Mouse (Mus musculus) MEL (cell line): Measurements from ENCODE around the gene Gm12248. TPM values are rescaled to one million over a fixed set of nuclear protein-coding genes. Genes with fewer than 3 reads are reported as not detected.

Source experiments
- DNase-seq: peaks from one replicate; pipeline ENCODE4 v3.0.0; 2011; ENCODE audit warnings: low read depth, low spot score
- H3K27ac ChIP-seq: 2 replicates; pipeline ENCODE4 v1.5.1; 2012; ENCODE audit warnings: low read depth, mild to moderate bottlenecking, control low read depth, low read length, moderate library complexity; ENCODE audit not compliant: control insufficient read depth
- H3K27me3 ChIP-seq, 2 experiments: fragments of 150-350 bp in 1 of 2; sonication (generic) in 1 of 2; 2 replicates each; pipeline ENCODE4 v1.6.1; 2012; ENCODE audit warnings: low read length in 2 of 2, mild to moderate bottlenecking in 2 of 2, improper control_type of control experiment in 1 of 2, moderate library complexity in 1 of 2; ENCODE audit not compliant: insufficient read depth in 2 of 2, control insufficient read depth in 1 of 2
- H3K36me3 ChIP-seq, 2 experiments: 2 replicates each; pipeline ENCODE4 v1.6.1; 2012 to 2014; ENCODE audit warnings: low read length in 2 of 2, improper control_type of control experiment in 1 of 2, inconsistent platforms in 1 of 2, mild to moderate bottlenecking in 1 of 2; ENCODE audit not compliant: insufficient read depth in 2 of 2, control insufficient read depth in 1 of 2
- H3K4me1 ChIP-seq, 2 experiments: fragments of 150-350 bp in 1 of 2; sonication (generic) in 1 of 2; 2 replicates each; pipeline ENCODE4 v1.6.1; 2012; ENCODE audit warnings: low read length in 2 of 2, improper control_type of control experiment in 1 of 2, mild to moderate bottlenecking in 1 of 2; ENCODE audit not compliant: insufficient read depth in 2 of 2, control insufficient read depth in 1 of 2
- H3K4me3 ChIP-seq, 2 experiments: fragments of 150-350 bp in 1 of 2; sonication (generic) in 1 of 2; 2 replicates each; pipeline ENCODE4 v1.5.1; 2012; ENCODE audit warnings: low read depth in 2 of 2, low read length in 2 of 2, mild to moderate bottlenecking in 2 of 2, moderate library complexity in 2 of 2, control low read depth in 1 of 2, improper control_type of control experiment in 1 of 2; ENCODE audit not compliant: control insufficient read depth in 1 of 2, insufficient read depth in 1 of 2
- H3K79me2 ChIP-seq: 2 replicates; pipeline ENCODE4 v1.6.1; 2012; ENCODE audit warnings: mild to moderate bottlenecking, low read length, moderate library complexity; ENCODE audit not compliant: control insufficient read depth, poor library complexity, insufficient read depth
- H3K9ac ChIP-seq: 2 replicates; pipeline ENCODE4 v1.6.1; 2012; ENCODE audit warnings: low read depth, mild to moderate bottlenecking, control low read depth, low read length, moderate library complexity; ENCODE audit not compliant: control insufficient read depth, poor library complexity, severe bottlenecking
- H3K9me3 ChIP-seq: fragments of 150-350 bp; sonication (generic); replicated peaks from 2 replicates; pipeline ENCODE4 v1.6.1; 2012; ENCODE audit warnings: mild to moderate bottlenecking, low read length, improper control_type of control experiment, moderate library complexity; ENCODE audit not compliant: insufficient read depth
- BHLHE40 ChIP-seq: IDR thresholded peaks from 2 replicates; pipeline ENCODE4 v1.6.1; 2012; ENCODE audit warnings: low read depth, mild to moderate bottlenecking, inconsistent platforms, low read length, improper control_type of control experiment, borderline replicate concordance
- CHD2 ChIP-seq: IDR thresholded peaks from 2 replicates; pipeline ENCODE4 v1.6.1; 2011; ENCODE audit warnings: low read length, improper control_type of control experiment
- E2F4 ChIP-seq: IDR thresholded peaks from 2 replicates; pipeline ENCODE4 v1.6.1; 2011; ENCODE audit warnings: low read depth, low read length, improper control_type of control experiment, borderline replicate concordance
- GATA1 ChIP-seq: IDR thresholded peaks from 2 replicates; pipeline ENCODE4 v1.6.1; 2011; ENCODE audit warnings: low read depth, low read length, improper control_type of control experiment
- HCFC1 ChIP-seq: IDR thresholded peaks from 2 replicates; pipeline ENCODE4 v1.6.1; 2012; ENCODE audit warnings: low read depth, mild to moderate bottlenecking, inconsistent platforms, low read length, improper control_type of control experiment, moderate library complexity
- JUND ChIP-seq: IDR thresholded peaks from 2 replicates; pipeline ENCODE4 v1.6.1; 2011; ENCODE audit warnings: low read depth, mild to moderate bottlenecking, improper control_type of control experiment, low read length
- KAT2A ChIP-seq: conservative IDR thresholded peaks from 2 replicates; pipeline ENCODE4 v1.6.1; 2012; ENCODE audit warnings: low read depth, low read length, improper control_type of control experiment, inconsistent platforms
- MAX ChIP-seq: IDR thresholded peaks from 2 replicates; pipeline ENCODE4 v1.6.1; 2011; ENCODE audit warnings: low read length, improper control_type of control experiment
- MXI1 ChIP-seq: IDR thresholded peaks from 2 replicates; pipeline ENCODE4 v1.6.1; 2011; ENCODE audit warnings: mild to moderate bottlenecking, low read depth, low read length, improper control_type of control experiment
- MYB ChIP-seq: IDR thresholded peaks from 2 replicates; pipeline ENCODE4 v1.6.1; 2011; ENCODE audit warnings: mild to moderate bottlenecking, low read depth, low read length, improper control_type of control experiment
- NRF1 ChIP-seq: IDR thresholded peaks from 2 replicates; pipeline ENCODE4 v1.6.1; 2014; ENCODE audit warnings: low read depth, mild to moderate bottlenecking, inconsistent platforms, low read length, improper control_type of control experiment, moderate library complexity; ENCODE audit not compliant: poor library complexity, insufficient read depth, severe bottlenecking
- POLR2A ChIP-seq, 2 experiments: IDR thresholded peaks; 2 replicates each; pipeline ENCODE4 v1.6.1; 2011 to 2012; ENCODE audit warnings: low read length in 2 of 2, mild to moderate bottlenecking in 2 of 2, control low read depth in 1 of 2, improper control_type of control experiment in 1 of 2, low read depth in 1 of 2, moderate library complexity in 1 of 2; ENCODE audit not compliant: control insufficient read depth in 1 of 2, insufficient read depth in 1 of 2, poor library complexity in 1 of 2
- POLR2AphosphoS5 ChIP-seq: IDR thresholded peaks from 2 replicates; pipeline ENCODE4 v1.6.1; 2012; ENCODE audit warnings: low read depth, borderline replicate concordance, mild to moderate bottlenecking, inconsistent platforms, low read length, moderate library complexity, mixed read lengths
- RAD21 ChIP-seq: IDR thresholded peaks from 2 replicates; pipeline ENCODE4 v1.6.1; 2011; ENCODE audit warnings: mild to moderate bottlenecking, low read depth, low read length, improper control_type of control experiment
- TAL1 ChIP-seq: IDR thresholded peaks from 2 replicates; pipeline ENCODE4 v1.6.1; 2012; ENCODE audit warnings: mild to moderate bottlenecking, inconsistent platforms, low read length, moderate library complexity, mixed read lengths
- TBP ChIP-seq: IDR thresholded peaks from 2 replicates; pipeline ENCODE4 v1.8.0; 2011; ENCODE audit warnings: low read depth, low read length, improper control_type of control experiment
- TCF12 ChIP-seq: IDR thresholded peaks from 2 replicates; pipeline ENCODE4 v1.6.1; 2014; ENCODE audit warnings: low read depth, mild to moderate bottlenecking, inconsistent platforms, low read length, improper control_type of control experiment, moderate library complexity
- USF1 ChIP-seq: IDR thresholded peaks from 2 replicates; pipeline ENCODE4 v1.6.1; 2014; ENCODE audit warnings: low read depth, mild to moderate bottlenecking, inconsistent platforms, low read length, improper control_type of control experiment, moderate library complexity
- ZC3H11A ChIP-seq: IDR thresholded peaks from 2 replicates; pipeline ENCODE4 v1.6.1; 2012; ENCODE audit warnings: low read depth, mild to moderate bottlenecking, inconsistent platforms, low read length, improper control_type of control experiment
- ZMIZ1 ChIP-seq: IDR thresholded peaks from 2 replicates; pipeline ENCODE4 v1.6.1; 2012; ENCODE audit warnings: low read depth, mild to moderate bottlenecking, inconsistent platforms, low read length, improper control_type of control experiment, moderate library complexity
- ZNF384 ChIP-seq: IDR thresholded peaks from 2 replicates; pipeline ENCODE4 v1.6.1; 2012; ENCODE audit warnings: low read depth, mild to moderate bottlenecking, inconsistent platforms, low read length, improper control_type of control experiment
- polyA plus RNA-seq, 2 experiments: library from polyadenylated mRNA; stranded (reverse) in 1 of 2; unstranded in 1 of 2; fragments of >175 nt in 1 of 2; fragments of >200 nt in 1 of 2; gene quantifications; 2 replicates each; pipeline versions ENCODE4 v1.2.1 to v1.2.4; 2012; ENCODE audit warnings: low replicate concordance in 2 of 2, low read depth in 1 of 2; ENCODE audit not compliant: insufficient read length in 2 of 2, insufficient read depth in 1 of 2, missing spikeins in 1 of 2
- total RNA-seq: library from RNA; depleted of rRNA; stranded (reverse); fragments of 300-350 nt; gene quantifications from 2 replicates; pipeline ENCODE4 v1.2.3, GENCODE M21; 2012

Gm12248 gene
- total and polyA plus RNA-seq, 3 experiments = 0.12 to 0.65 TPM; not detected in 1

DNA sequence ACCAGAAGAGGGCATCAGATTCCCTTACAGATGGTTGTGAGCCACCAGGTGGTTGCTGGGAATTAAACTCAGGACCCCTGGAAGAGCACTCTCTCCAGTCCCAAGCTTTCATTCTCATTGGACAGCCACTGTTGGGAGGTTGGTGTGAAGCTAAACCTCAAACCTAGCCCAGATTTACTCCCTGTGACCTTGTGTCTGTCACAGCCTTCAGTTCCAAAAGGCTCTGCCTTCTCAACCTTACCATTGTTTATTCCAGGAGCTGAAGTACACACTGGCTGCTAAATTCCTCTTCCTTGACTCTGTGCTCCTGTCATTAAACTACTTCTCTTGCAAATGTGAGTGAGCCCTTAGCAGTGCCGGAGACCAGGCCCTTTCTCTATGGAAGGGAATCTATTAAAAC is 64.0 kb downstream of the Gm12248 start:
- Histone ChIP-seq H3K27ac (no peak overlapping the region), H3K36me3 (peaks cover 15 to 23% of the 10 kb centered on the region in 2 experiments), H3K4me3 (no peak overlapping the region), H3K79me2 (peaks cover 98% of the 10 kb centered on the region), H3K9me3 (no peaks in the 10 kb centered on the region), H3K27me3 (no peaks in the 10 kb centered on the region), H3K4me1 (peaks cover 9% of the 10 kb centered on the region in 2 experiments), H3K9ac (no peak overlapping the region)
- no peak for TF ChIP-seq KAT2A
- no peak for TF ChIP-seq ZC3H11A
- no peak for TF ChIP-seq GATA1
- TF ChIP-seq HCFC1 = no peak
- TF ChIP-seq JUND = no peak
- TF ChIP-seq ZNF384 = no peak
- TF ChIP-seq POLR2A (IDR thresholded peaks at IDR 0.05; ENCODE audit: control insufficient read depth in 1 of 2, insufficient read depth in 1 of 2, low read depth in 1 of 2, low read length in 2 of 2, poor library complexity in 1 of 2) = no peak
- TF ChIP-seq TCF12 = no peak
- TF ChIP-seq POLR2AphosphoS5 = no peak
- TF ChIP-seq BHLHE40 = no peak
- TF ChIP-seq TBP = no peak
- no peak for TF ChIP-seq TAL1
- no peak for TF ChIP-seq NRF1
- TF ChIP-seq MYB = no peak
- TF ChIP-seq E2F4 = no peak
- no peak for TF ChIP-seq CHD2
- TF ChIP-seq ZMIZ1 = no peak
- no peak for TF ChIP-seq USF1
- no peak for DNase-seq

DNA sequence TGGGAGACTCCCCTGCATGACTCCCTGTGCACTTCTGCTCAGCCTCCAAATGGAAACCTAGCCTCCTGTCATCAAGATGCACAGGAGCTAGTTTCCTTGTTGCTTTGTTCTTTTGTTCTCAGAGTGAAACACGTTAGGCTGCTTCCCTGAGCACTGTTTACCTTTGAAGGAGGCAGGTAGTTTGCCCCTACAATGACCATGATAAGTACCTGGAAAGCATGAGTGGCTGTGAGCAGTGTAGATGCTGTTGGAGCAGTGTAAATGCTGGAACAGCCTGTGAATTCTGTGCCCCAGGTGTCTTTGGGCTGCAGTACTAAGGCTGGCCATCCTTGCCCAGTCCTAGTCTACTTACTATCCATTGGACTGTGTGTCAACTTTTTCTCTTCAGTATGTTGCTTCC is 66.1 kb downstream of the Gm12248 start:
- Histone ChIP-seq H3K4me1 (peaks cover 14 to 16% of the 10 kb centered on the region in 2 experiments), H3K9ac (no peak overlapping the region)
- TF ChIP-seq RAD21 = no peak
- no peak for TF ChIP-seq MAX
- TF ChIP-seq MXI1 = no peak
- no peak for TF ChIP-seq NRF1
- no peak for TF ChIP-seq TBP
- TF ChIP-seq, all 39 proteins: peak for 0
- Histone ChIP-seq H3K27me3 (no peaks in the 10 kb centered on the region), H3K36me3 (peaks cover 18 to 25% of the 10 kb centered on the region in 2 experiments), H3K27ac (no peak overlapping the region), H3K9me3 (no peaks in the 10 kb centered on the region), H3K79me2 (peaks cover 92% of the 10 kb centered on the region), H3K4me3 (no peak overlapping the region)
- no peak for DNase-seq
